Mouse (Mus musculus): ENCODE measurements around the gene Hexb. TPM values are rescaled to one million over a fixed set of nuclear protein-coding genes. Genes with fewer than 3 reads are reported as not detected.
A peak's percentile ranks its signal among the peaks of the same experiment; 100 is the strongest.

Gene Hexb
- polyA plus RNA-seq (2012; rRNA removed) (9.7 and 12.8 TPM in 2 replicates), polyA plus RNA-seq (2014; fragmentation: Nextera tagmentation; extraction: Ambion mirVana) (17.8 and 18.4 TPM in 2 replicates)

DNA sequence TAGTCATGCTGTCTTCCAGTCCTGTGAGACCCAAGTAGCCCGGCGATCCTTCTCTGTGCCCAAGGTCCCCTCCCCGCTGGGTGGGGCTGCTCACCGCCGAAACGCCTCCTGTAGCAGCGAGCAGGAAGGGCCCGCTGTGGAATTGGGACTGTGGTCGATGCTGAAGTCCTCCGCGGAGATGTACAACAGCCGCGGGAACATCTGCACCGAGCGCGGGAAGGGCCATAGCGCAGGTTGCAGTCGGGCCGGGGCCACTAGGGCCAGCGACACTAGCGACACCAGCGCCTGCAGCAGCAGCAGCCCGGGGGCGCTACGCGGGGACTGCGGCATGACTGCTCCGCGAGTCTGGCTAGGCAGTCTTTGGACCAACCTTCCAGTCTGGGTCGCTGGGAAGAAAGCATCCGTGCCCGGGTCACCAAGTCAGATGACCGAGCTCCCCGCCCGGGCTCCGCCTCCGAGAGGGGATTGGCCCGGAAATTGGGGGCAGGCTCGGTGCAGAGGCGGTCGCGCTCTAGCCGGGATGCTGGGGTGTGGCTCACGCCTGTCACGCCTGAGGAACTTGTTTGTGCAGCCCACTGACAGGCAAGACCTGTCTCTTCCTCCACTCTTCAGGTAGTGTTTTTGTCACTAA, at the start of gene Hexb:
TSS of gene Hexb (minus strand) at position 426 of the 631 bp plus-strand sequence.
- DNase-seq (ENCODE audit: low read depth in 3 of 3, low spot score in 3 of 3) (peak; percentile 67 to 75 (median 72)), ATAC-seq (ENCODE audit: insufficient read depth) (peak; percentile 96)
- peak; percentile 50; the same call in 1 of the 2 replicates for TF ChIP-seq CTCF (IDR thresholded peaks at IDR 0.05; ENCODE audit: low read depth)
- TF ChIP-seq EP300 (IDR thresholded peaks at IDR 0.05; ENCODE audit: low read depth), result no peak
- Histone ChIP-seq H3K27me3 (ENCODE audit: control insufficient read depth, insufficient read depth, low read length) (no peaks in the 10 kb centered on the region), H3K36me3 (replicated peaks; ENCODE audit: control insufficient read depth, insufficient read depth, low read depth) (no peaks in the 10 kb centered on the region), H3K4me3 (ENCODE audit: insufficient read depth in 1 of 2, low read depth in 2 of 2, low read length in 2 of 2) (peak within 1 kb of the TSS; percentile 58 to 76), H3K4me1 (replicated peaks; ENCODE audit: control insufficient read depth in 2 of 2, insufficient read depth in 2 of 2, low read length in 1 of 2) (peaks cover 3 to 4% of the 10 kb centered on the region in 2 experiments), H3K9me3 (ENCODE audit: control insufficient read depth, low read length) (no peaks in the 10 kb centered on the region), H3K9ac (replicated peaks) (peak within 1 kb of the TSS; percentile 69), H3K27ac (no peak within 1 kb of the TSS), H3K4me2 (ENCODE audit: low read depth) (peak within 1 kb of the TSS; percentile 93)
- WGBS (ENCODE audit: insufficient replicate concordance), result under 1% methylated on average over 45 of the region's 45 CpGs

DNA sequence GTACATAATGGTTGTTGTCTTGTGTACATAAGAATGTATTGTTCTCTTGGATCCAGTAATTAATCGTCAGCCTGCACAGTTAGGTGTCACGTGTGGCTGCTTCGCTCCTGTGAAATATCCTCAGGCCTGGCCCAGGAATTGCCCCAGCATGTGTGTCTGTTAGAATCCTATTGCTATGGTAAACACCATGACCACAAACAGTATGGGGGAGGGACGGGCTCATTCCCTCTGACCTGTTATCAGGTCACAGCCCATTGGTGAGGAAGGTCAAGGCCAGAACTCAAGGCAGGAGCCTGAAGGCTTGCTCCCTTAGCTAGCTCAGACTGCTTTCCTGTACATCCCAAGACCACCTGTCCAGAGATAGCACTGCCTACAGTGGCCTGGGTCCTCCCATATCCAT, 49.6 kb upstream of the Hexb start:
- no peak overlapping the region for H3K4me2 ChIP-seq (ENCODE audit: low read depth)
- 68% methylated on average over 4 of the region's 4 CpGs for WGBS (ENCODE audit: insufficient replicate concordance)
- ATAC-seq (ENCODE audit: insufficient read depth), result no peak
- no peaks in the 10 kb centered on the region for H3K9me3 ChIP-seq (ENCODE audit: control insufficient read depth, low read length)
- H3K36me3 ChIP-seq (replicated peaks; ENCODE audit: control insufficient read depth, insufficient read depth, low read depth), result peaks cover 2% of the 10 kb centered on the region; the same call in 1 of the 2 replicates
- H3K4me3 ChIP-seq (ENCODE audit: insufficient read depth in 1 of 2, low read depth in 2 of 2, low read length in 2 of 2), result no peak overlapping the region
- TF ChIP-seq EP300 (IDR thresholded peaks at IDR 0.05; ENCODE audit: low read depth), result no peak
- TF ChIP-seq CTCF (IDR thresholded peaks at IDR 0.05; ENCODE audit: low read depth), result no peak
- H3K27me3 ChIP-seq (ENCODE audit: control insufficient read depth, insufficient read depth, low read length), result no peaks in the 10 kb centered on the region
- H3K9ac ChIP-seq (replicated peaks), result no peak overlapping the region
- no peak for DNase-seq (ENCODE audit: low read depth in 3 of 3, low spot score in 3 of 3)
- H3K27ac ChIP-seq, result no peak overlapping the region
- peaks cover 0 to 10% of the 10 kb centered on the region in 2 experiments; a peak in 3 of 4 replicates for H3K4me1 ChIP-seq (replicated peaks; ENCODE audit: control insufficient read depth in 2 of 2, insufficient read depth in 2 of 2, low read length in 1 of 2)

GRCm38 (mm10) chr13:97246217-97246616, 48.1 kb upstream of the Hexb start:
- Histone ChIP-seq H3K4me2 (ENCODE audit: low read depth) (no peak overlapping the region), H3K9me3 (ENCODE audit: control insufficient read depth, low read length) (no peaks in the 10 kb centered on the region), H3K36me3 (replicated peaks; ENCODE audit: control insufficient read depth, insufficient read depth, low read depth) (peaks cover 2% of the 10 kb centered on the region; the same call in 1 of the 2 replicates), H3K9ac (replicated peaks) (no peak overlapping the region), H3K27me3 (ENCODE audit: control insufficient read depth, insufficient read depth, low read length) (peaks cover 2% of the 10 kb centered on the region), H3K27ac (no peak overlapping the region), H3K4me3 (ENCODE audit: insufficient read depth in 1 of 2, low read depth in 2 of 2, low read length in 2 of 2) (no peak overlapping the region), H3K4me1 (replicated peaks; ENCODE audit: control insufficient read depth in 2 of 2, insufficient read depth in 2 of 2, low read length in 1 of 2) (peaks cover 0 to 11% of the 10 kb centered on the region in 2 experiments; a peak in 3 of 4 replicates)
- no peak for TF ChIP-seq EP300 (IDR thresholded peaks at IDR 0.05; ENCODE audit: low read depth)
- TF ChIP-seq CTCF (IDR thresholded peaks at IDR 0.05; ENCODE audit: low read depth), result no peak
- no peak for ATAC-seq (ENCODE audit: insufficient read depth)
- 84% methylated on average over 16 of the region's 16 CpGs for WGBS (ENCODE audit: insufficient replicate concordance)
- DNase-seq (ENCODE audit: low read depth in 3 of 3, low spot score in 3 of 3), result no peak

GRCm38 (mm10) chr13:97245157-97245556, 47.0 kb upstream of the Hexb start:
- H3K9ac ChIP-seq (replicated peaks), result no peak overlapping the region
- H3K4me3 ChIP-seq (ENCODE audit: insufficient read depth in 1 of 2, low read depth in 2 of 2, low read length in 2 of 2), result no peak overlapping the region
- TF ChIP-seq EP300 (IDR thresholded peaks at IDR 0.05; ENCODE audit: low read depth), result no peak
- no peaks in the 10 kb centered on the region for H3K36me3 ChIP-seq (replicated peaks; ENCODE audit: control insufficient read depth, insufficient read depth, low read depth)
- WGBS (ENCODE audit: insufficient replicate concordance), result 68% methylated on average over 12 of the region's 12 CpGs
- H3K4me2 ChIP-seq (ENCODE audit: low read depth), result no peak overlapping the region
- no peak overlapping the region for H3K27ac ChIP-seq
- H3K9me3 ChIP-seq (ENCODE audit: control insufficient read depth, low read length), result no peaks in the 10 kb centered on the region
- no peak for ATAC-seq (ENCODE audit: insufficient read depth)
- H3K4me1 ChIP-seq (replicated peaks; ENCODE audit: control insufficient read depth in 2 of 2, insufficient read depth in 2 of 2, low read length in 1 of 2), result peaks cover 0 to 11% of the 10 kb centered on the region in 2 experiments; a peak in 3 of 4 replicates
- DNase-seq (ENCODE audit: low read depth in 3 of 3, low spot score in 3 of 3), result no peak
- peaks cover 12% of the 10 kb centered on the region for H3K27me3 ChIP-seq (ENCODE audit: control insufficient read depth, insufficient read depth, low read length)

DNA sequence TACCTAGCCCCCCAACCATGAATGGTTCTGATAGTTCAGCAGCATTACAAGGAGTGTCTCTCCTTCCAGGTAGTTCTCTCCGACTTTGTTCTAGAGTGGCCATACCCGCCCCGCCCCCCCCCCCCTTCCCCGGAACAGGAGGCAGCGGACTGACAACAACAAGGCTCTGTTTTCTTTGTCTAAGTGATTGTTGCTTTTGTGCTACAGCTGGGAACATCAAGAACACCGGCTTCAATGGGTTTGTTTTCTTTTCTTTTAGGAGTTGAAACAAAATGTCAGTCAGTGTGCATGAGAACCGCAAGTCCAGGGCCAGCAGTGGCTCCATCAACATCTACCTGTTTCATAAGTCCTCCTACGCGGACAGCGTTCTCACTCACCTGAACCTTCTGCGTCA, 46.6 kb upstream of the Hexb start:
- no peak overlapping the region for H3K27ac ChIP-seq
- DNase-seq (ENCODE audit: low read depth in 3 of 3, low spot score in 3 of 3) (no peak), ATAC-seq (ENCODE audit: insufficient read depth) (no peak)
- H3K4me3 ChIP-seq (ENCODE audit: insufficient read depth in 1 of 2, low read depth in 2 of 2, low read length in 2 of 2), result no peak overlapping the region
- TF ChIP-seq CTCF (IDR thresholded peaks at IDR 0.05; ENCODE audit: low read depth), result no peak
- no peak for TF ChIP-seq EP300 (IDR thresholded peaks at IDR 0.05; ENCODE audit: low read depth)
- peaks cover 14% of the 10 kb centered on the region for H3K27me3 ChIP-seq (ENCODE audit: control insufficient read depth, insufficient read depth, low read length)
- no peaks in the 10 kb centered on the region for H3K36me3 ChIP-seq (replicated peaks; ENCODE audit: control insufficient read depth, insufficient read depth, low read depth)
- no peak overlapping the region for H3K4me2 ChIP-seq (ENCODE audit: low read depth)
- H3K4me1 ChIP-seq (replicated peaks; ENCODE audit: control insufficient read depth in 2 of 2, insufficient read depth in 2 of 2, low read length in 1 of 2), result peaks cover 0 to 13% of the 10 kb centered on the region in 2 experiments; a peak in 3 of 4 replicates
- no peak overlapping the region for H3K9ac ChIP-seq (replicated peaks)
- WGBS (ENCODE audit: insufficient replicate concordance), result 70% methylated on average over 11 of the region's 11 CpGs
- no peaks in the 10 kb centered on the region for H3K9me3 ChIP-seq (ENCODE audit: control insufficient read depth, low read length)

Measured in liver, embryonic 14.5 days (tissue).